Mouse (Mus musculus): ENCODE results near the gene Eif5. TPM values are rescaled to one million over a fixed set of nuclear protein-coding genes. Genes with fewer than 3 reads are reported as not detected.
A peak's percentile ranks its signal among the peaks of the same experiment; 100 is the strongest.

Gene Eif5
- polyA plus RNA-seq, 1 experiment from 2014 or later, result 575 TPM

DNA sequence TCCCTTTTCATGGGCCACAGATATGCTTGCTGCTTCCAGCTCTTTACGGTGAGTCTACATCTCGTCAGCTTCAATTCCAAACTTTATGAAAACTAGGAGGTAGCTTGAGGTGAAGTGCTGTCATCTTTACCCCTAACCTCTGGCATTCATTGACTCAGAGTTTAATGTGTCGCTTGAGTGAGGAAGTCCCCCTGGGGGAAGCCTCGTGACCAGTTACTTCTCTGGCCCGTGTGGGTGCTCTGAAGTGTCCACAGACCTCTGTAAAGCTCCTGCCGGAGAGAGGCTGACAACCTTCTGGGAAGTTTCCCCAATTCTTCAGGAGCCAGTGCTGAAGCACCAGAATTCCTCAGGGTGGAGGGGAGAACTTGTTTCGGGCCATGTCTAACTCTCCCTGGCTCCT lies 34.6 kb downstream of the Eif5 start:
- H3K36me3 ChIP-seq, result no peaks in the 10 kb centered on the region
- H3K9ac ChIP-seq, result no peak overlapping the region
- no peaks in the 10 kb centered on the region for H3K27me3 ChIP-seq (replicated peaks)
- H3K4me2 ChIP-seq, result no peak overlapping the region
- ATAC-seq (ENCODE audit: insufficient read depth, low FRiP score, low read depth), result no peak
- 75% methylated on average over 7 of the region's 7 CpGs for WGBS
- H3K9me3 ChIP-seq, result no peaks in the 10 kb centered on the region
- no peak overlapping the region for H3K4me3 ChIP-seq (replicated peaks)
- H3K27ac ChIP-seq, result no peak overlapping the region
- peaks cover 10% of the 10 kb centered on the region for H3K4me1 ChIP-seq

DNA sequence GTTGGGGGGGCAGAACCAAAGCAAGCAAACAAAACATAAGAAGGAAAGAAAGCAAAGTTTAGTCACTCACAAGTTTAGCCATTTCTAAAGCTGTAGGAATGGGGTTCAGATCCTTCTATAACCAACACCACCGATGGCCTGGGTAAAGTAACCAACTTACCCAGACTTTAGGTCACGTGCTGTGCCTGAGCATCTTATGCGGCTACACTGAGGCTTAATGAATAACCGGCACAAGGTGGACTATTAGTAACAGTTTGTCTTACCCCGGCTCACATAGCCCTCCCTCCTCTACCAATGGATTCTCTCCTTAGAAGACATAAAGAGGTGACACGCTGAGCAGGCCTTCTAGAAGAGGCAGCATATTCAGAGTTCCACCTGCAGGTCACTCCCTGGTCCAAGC lies 35.5 kb downstream of the Eif5 start:
- Histone ChIP-seq H3K9ac (0 out of 2 replicates have a peak overlapping the region, but pooled peaks have one; percentile 11), H3K4me1 (peaks cover 10% of the 10 kb centered on the region), H3K27me3 (replicated peaks) (no peaks in the 10 kb centered on the region), H3K36me3 (no peaks in the 10 kb centered on the region), H3K4me3 (replicated peaks) (peak overlapping the region; percentile 100), H3K9me3 (no peaks in the 10 kb centered on the region), H3K4me2 (peak overlapping the region; percentile 86), H3K27ac (no peak overlapping the region; the same call in 1 of the 2 replicates)
- ATAC-seq (ENCODE audit: insufficient read depth, low FRiP score, low read depth), result no peak
- WGBS, result 32% methylated on average over 6 of the region's 6 CpGs

DNA sequence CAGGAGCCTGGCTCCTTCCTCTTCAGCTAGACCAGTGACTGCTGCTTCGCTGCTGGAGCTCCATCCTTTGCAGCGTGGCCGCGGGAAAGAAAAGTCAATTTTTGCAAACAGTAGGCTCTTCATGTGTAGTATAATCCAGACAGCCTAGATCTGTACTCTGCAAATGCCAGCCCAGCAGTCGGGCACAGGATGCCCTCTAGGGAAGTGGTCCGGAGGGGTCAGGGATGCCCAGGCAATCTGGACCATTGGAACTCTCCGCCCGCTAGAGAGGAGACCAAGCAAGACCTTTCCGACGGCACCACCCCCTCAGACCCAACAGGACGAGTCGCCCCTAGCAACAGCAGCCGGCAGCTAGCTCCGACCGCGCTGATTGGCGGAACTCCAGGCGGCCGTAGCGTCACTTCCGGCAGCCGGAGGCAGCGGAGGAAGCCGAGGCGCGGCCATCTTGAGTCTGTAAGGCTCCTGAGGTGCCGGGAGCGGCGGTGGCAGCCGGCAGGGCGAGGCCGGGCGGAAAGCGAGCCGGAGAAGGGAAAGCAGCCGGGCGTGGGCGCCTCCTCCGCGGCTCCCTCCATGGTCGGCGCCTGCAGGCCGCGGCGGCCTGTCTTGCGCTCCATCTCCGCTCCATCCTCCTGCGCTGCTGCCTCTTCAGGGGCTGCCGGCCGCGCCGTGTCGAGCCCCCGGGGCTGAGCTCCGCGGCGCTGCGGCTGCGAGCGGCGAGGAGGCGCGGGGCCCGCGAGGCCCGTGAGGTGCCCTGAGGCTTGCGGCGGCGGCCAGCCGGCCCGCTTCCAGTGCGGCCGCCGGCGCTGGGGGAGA lies 36.5 kb downstream of the Eif5 start, which contains the start of gene Mark3:
TSS of gene Mark3 (plus strand) at position 450 of the 813 bp plus-strand sequence.
- WGBS, result 0% methylated on average over 74 of the region's 75 CpGs
- H3K4me2 ChIP-seq, result peak within 1 kb of the TSS; percentile 86
- no peaks in the 10 kb centered on the region for H3K27me3 ChIP-seq (replicated peaks)
- H3K36me3 ChIP-seq, result no peaks in the 10 kb centered on the region
- peak within 1 kb of the TSS; percentile 94 for H3K9ac ChIP-seq
- peak; percentile 97 for ATAC-seq (ENCODE audit: insufficient read depth, low FRiP score, low read depth)
- peak within 1 kb of the TSS; percentile 100 for H3K4me3 ChIP-seq (replicated peaks)
- no peaks in the 10 kb centered on the region for H3K9me3 ChIP-seq
- H3K4me1 ChIP-seq, result peaks cover 10% of the 10 kb centered on the region
- H3K27ac ChIP-seq, result peak within 1 kb of the TSS; percentile 95

DNA sequence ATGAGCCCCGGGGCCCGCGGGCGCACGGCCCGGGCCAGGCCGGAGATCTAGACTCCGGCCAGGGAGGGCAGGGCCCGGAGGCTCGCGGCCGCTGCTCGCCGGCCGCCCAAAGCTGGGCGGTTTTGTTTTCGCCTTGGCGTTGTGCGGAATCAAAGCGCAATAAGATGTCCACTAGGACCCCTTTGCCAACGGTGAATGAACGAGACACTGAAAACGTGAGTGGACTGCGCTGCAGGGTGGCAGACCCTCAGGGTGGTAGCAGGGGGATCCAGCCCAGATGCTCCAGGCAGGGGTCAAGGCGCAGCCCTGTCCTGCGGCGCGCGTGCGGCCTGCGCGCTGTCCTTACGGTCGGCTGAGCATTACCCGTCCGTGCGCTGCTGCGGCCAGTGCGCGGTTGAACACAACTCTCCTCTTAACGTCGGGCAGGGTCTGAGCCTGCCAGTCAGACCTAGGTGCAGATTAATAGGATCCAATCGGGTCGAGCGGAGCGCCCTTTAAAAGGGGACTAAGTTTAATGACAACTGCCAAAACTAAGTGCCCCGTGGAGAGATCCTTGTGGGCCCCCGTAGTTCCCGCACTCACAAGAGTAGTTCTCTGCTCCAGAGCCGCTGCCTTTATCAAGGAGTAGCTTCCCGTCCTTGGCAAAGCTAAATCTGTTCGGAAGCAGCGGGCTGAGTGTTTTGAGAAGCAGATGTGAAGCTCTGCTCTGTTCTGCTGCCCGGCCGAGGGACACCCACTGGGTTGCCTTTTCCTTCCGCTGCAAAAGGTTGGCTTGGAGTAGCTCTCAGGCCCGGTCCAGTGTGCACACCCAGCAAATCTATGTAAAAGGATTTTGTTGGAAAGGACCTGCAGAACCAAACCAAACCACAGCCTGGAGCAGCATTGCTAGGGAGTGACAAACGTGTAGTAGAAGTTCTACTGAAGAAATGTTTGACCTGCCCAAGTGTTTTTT lies 37.3 kb downstream of the Eif5 start:
- under 1% methylated on average over 58 of the region's 58 CpGs for WGBS
- peak overlapping the region; percentile 86 for H3K4me2 ChIP-seq
- peak overlapping the region; percentile 95 for H3K27ac ChIP-seq
- H3K36me3 ChIP-seq, result no peaks in the 10 kb centered on the region
- ATAC-seq (ENCODE audit: insufficient read depth, low FRiP score, low read depth), result peak; percentile 43
- peaks cover 10% of the 10 kb centered on the region for H3K4me1 ChIP-seq
- H3K9me3 ChIP-seq, result no peaks in the 10 kb centered on the region
- peak overlapping the region; percentile 94 for H3K9ac ChIP-seq
- no peaks in the 10 kb centered on the region for H3K27me3 ChIP-seq (replicated peaks)
- H3K4me3 ChIP-seq (replicated peaks), result peak overlapping the region; percentile 100

DNA sequence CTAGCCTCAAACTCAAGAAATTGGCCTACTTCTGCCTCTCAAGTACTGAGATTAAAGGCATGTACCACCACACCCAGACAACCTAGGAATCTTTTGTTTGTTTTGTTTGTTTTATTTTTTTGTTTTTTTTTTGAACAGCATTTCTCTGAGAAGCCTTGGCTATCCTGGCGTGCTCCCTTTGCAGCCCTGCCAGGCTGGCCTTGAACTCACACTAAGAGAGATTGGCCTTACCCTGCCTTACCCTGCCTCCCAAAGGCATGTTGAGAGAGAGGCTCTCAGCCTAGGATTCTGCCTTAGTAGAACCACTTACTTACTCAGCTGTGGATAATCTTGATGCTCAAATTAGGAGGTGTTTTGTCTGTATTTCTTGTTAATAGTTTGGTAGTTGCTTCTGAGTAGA lies 45.2 kb downstream of the Eif5 start:
- Histone ChIP-seq H3K36me3 (no peaks in the 10 kb centered on the region), H3K4me3 (replicated peaks) (no peak overlapping the region), H3K9me3 (no peaks in the 10 kb centered on the region), H3K27me3 (replicated peaks) (no peaks in the 10 kb centered on the region), H3K27ac (no peak overlapping the region), H3K4me1 (no peaks in the 10 kb centered on the region), H3K9ac (no peak overlapping the region), H3K4me2 (no peak overlapping the region)
- no peak for ATAC-seq (ENCODE audit: insufficient read depth, low FRiP score, low read depth)
- WGBS, result 84% methylated on average over 1 of the region's 1 CpGs

DNA sequence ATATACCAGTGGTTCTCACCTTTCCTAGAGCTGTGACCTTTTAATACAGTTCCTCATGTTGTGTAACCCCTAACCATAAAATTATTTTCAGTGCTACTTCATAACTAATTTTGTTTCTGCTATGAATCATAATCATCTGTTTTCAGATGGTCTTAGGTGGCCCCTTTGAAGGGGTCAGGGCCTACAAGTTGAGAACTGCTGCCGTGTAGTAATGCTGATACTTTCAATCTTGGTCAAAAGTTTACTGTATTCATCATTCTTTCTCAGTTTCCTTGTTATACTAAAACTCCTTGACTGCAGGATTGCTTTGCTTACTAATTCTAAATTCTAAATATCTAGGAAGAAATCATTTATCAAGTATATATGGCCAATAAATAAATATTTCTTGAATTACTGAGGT lies 46.6 kb downstream of the Eif5 start:
- no peak for ATAC-seq (ENCODE audit: insufficient read depth, low FRiP score, low read depth)

DNA sequence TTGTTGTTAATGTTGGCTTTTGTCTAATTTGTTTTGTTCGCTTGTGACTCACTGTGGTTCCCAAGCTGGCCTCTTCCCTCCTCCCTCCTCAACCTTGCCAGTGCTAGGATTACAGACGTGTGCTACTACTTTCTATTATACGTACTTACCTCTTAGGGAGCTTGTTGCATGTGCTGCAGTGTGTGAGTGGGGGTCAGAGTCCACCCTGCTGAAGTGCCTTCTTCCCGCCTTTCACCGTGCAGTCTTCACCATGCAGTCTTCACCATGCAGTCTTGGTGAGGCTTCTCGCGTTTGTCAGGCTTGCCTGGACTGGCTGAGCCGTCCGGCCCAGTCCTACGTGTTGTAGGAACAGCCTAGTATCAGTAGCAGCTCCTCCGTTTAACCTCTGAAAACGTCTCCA lies 49.4 kb downstream of the Eif5 start:
- Histone ChIP-seq H3K4me2 (no peak overlapping the region), H3K4me3 (replicated peaks) (no peak overlapping the region), H3K9me3 (no peaks in the 10 kb centered on the region), H3K9ac (no peak overlapping the region), H3K4me1 (no peaks in the 10 kb centered on the region), H3K27ac (no peak overlapping the region), H3K27me3 (replicated peaks) (no peaks in the 10 kb centered on the region), H3K36me3 (no peaks in the 10 kb centered on the region)
- ATAC-seq (ENCODE audit: insufficient read depth, low FRiP score, low read depth), result no peak; the same call in 1 of the 2 replicates
- WGBS, result 80% methylated on average over 12 of the region's 12 CpGs

More for the DNA sequence above, 46.6 kb downstream of the Eif5 start:
- 49% methylated on average over 1 of the region's 1 CpGs for WGBS
- Histone ChIP-seq H3K9me3 (no peaks in the 10 kb centered on the region), H3K4me2 (no peak overlapping the region), H3K4me3 (replicated peaks) (no peak overlapping the region), H3K27ac (no peak overlapping the region), H3K27me3 (replicated peaks) (no peaks in the 10 kb centered on the region), H3K4me1 (no peaks in the 10 kb centered on the region), H3K9ac (no peak overlapping the region), H3K36me3 (no peaks in the 10 kb centered on the region)

DNA sequence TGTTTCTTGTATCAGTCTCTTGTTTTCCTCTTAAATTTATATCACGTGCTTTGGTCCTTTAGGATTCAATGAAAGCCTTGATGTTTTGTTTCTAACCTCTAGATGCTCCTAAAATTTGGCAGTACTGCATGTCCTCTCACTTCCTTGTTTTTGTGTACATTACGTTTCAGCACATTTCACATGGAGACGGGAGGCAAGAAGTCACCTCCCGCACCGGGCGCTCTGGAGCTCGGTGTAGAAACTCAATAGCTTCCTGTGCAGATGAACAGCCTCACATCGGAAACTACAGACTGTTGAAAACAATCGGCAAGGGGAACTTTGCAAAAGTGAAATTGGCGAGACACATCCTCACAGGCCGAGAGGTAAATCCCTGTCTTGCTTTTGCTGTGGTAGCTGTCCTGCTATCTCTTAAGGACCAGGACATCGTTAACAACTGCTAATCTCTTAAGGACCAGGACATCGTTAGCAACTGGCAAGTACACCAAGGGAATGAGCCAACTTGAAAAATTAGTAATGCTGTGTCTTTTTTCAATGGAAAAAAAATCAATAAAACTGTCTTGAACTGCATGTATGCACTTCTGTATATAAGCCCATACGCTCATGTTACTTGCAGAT lies 54.7 kb downstream of the Eif5 start:
- no peak overlapping the region for H3K4me3 ChIP-seq (replicated peaks)
- H3K9ac ChIP-seq, result no peak overlapping the region
- no peaks in the 10 kb centered on the region for H3K27me3 ChIP-seq (replicated peaks)
- no peak for ATAC-seq (ENCODE audit: insufficient read depth, low FRiP score, low read depth)
- H3K27ac ChIP-seq, result no peak overlapping the region
- WGBS, result 74% methylated on average over 14 of the region's 14 CpGs
- H3K36me3 ChIP-seq, result peaks cover 11% of the 10 kb centered on the region
- H3K9me3 ChIP-seq, result no peaks in the 10 kb centered on the region
- H3K4me2 ChIP-seq, result no peak overlapping the region
- no peaks in the 10 kb centered on the region for H3K4me1 ChIP-seq

DNA sequence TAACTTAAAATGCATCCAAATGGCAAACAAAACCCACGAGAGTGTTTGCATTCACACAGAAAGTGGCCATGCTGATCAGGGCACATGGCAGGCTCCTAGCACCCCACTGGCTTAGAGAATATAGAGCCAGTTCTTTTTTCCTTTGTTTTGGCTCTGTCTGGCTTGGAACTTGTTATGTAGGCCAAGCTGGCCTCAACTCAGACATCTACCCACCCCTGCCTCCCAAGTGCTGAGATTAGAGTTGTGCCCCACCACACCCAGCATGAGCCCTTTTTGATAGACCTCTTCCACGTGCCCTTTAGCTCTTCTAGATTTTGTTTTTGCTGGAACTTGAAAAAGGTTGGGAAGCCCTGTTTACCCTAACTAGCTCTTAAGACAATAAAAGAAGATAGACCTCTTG lies 56.0 kb downstream of the Eif5 start:
- 77% methylated on average over 2 of the region's 2 CpGs for WGBS
- no peaks in the 10 kb centered on the region for H3K4me1 ChIP-seq

More for the DNA sequence above, 56.0 kb downstream of the Eif5 start:
- no peaks in the 10 kb centered on the region for H3K27me3 ChIP-seq (replicated peaks)
- H3K9me3 ChIP-seq, result no peaks in the 10 kb centered on the region
- peaks cover 20% of the 10 kb centered on the region for H3K36me3 ChIP-seq
- H3K9ac ChIP-seq, result no peak overlapping the region
- no peak overlapping the region for H3K27ac ChIP-seq
- no peak overlapping the region for H3K4me2 ChIP-seq
- no peak for ATAC-seq (ENCODE audit: insufficient read depth, low FRiP score, low read depth)
- H3K4me3 ChIP-seq (replicated peaks), result no peak overlapping the region

Measured in stomach, embryonic 15.5 days (tissue).